Mouse (Mus musculus) urinary bladder, postnatal 4 days (tissue): ENCODE results near the gene Chaf1b.

Experiments used
- DNase-seq, 2 experiments: peaks; one replicate each; pipeline ENCODE4 v3.0.0; 2021 to 2022; ENCODE audit warnings: low spot score in 2 of 2

Gene Chaf1b

DNA sequence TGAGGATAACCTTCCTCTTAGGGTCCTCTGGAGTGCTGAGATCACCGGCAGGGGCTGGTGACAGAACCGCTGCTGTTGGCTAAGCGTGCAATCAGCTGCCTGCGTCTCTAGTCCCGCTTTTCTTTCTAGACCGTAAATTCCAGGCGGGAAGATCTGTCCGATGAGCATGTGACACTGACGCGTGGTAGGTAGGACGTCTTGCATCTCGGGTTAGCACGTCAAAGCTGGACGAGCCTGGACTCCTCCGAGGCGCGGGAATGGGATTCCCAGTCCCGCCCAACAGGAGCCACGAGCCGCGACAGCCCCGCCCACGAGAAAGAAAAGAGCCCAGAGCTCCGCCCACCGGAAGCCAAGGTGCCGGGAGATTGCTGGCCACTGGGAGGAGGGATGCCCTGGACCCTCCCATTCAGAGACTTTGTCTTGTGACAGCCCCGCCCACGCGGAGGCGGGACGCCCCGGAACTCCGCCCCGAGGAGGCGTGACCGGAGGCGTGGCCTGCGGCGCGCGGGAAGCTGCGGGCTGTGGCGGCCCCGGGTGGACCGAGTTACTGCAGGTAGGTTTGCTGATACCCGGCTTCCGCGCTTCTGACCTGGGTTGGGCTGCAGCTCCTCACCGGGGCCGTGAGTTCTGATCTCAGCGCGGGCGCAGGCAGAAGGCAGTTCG is at the start of gene Chaf1b:
TSS of gene Chaf1b (plus strand) at position 479 of the 663 bp plus-strand sequence.
- peak; percentile 95 to 98 for DNase-seq

DNA sequence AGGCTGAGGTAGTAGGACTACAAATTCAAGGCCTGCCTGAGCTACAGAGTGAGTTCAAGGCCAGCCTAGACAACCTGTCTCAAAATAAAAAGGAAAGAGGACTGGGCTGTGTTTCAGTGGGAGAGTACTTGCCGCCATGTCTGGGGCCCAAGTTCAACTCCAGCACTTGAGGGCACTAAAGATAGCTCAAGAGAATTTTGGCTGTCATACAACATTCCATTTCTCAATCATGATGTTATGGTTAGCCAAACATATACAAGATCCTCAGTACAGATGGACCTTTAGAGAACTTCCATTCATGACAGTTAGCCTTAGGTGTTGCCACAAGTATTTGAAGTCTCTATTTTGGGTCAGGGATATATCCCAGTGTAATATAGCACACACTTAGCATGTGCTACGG is 49.6 kb upstream of the Chaf1b start:
- DNase-seq = no peak

DNA sequence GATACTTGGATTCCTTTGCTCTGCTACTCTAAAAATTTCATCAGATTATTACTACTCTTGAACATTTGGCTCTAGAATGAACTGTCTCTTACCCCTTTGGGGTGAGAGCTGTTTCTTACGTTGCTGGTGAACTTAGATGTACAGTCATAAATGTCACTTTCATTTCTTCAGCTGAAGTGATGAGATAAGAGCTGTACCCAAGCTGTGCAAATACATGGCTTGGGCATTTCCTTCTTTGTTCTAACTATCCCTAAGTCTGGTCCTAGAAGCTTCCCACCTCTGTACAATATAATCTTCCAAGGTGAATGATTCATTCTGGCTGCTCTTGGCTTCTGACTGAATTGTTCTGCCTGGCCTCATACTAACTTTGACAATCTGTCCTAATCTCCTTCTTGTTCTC is 44.7 kb upstream of the Chaf1b start:
- no peak for DNase-seq

DNA sequence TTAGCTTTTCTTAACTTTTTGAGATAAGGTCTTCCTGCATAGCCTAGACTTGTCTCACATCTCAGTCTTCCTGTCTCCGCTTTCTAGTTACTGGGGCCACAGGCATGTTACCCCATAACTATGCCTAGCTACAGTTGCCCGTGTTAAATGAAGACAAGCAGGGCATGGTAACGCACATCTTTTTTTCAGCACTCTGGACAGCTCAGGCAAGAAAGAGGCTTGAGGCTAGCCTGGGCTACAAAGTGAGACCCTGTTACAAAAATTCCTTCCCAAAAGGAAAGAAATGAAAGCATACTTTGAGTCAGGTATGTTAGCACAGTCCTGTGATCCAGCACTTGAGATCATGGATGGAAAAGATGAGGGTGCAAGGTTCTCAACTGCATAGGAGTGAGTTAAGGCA is 33.2 kb upstream of the Chaf1b start:
- DNase-seq = no peak

DNA sequence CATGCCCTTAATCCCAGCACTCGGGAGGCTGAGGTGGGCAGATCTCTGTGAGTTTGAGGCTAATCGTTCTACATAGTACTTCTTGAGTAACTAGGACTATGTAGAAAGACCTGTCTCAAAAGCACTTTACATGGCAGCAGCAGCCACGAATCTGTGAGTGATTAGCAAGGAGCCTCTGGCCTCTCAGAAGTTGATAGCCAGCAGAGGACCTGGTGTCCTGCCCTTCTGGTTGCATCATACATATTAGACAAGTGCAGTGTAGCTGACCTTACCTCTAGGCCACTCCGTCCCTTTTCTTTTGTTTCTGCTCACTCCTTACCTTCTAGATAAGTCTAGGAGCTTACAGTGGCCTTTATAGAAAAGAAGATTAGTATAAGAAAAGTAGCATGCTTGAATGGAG is 23.7 kb upstream of the Chaf1b start:
- DNase-seq = no peak

DNA sequence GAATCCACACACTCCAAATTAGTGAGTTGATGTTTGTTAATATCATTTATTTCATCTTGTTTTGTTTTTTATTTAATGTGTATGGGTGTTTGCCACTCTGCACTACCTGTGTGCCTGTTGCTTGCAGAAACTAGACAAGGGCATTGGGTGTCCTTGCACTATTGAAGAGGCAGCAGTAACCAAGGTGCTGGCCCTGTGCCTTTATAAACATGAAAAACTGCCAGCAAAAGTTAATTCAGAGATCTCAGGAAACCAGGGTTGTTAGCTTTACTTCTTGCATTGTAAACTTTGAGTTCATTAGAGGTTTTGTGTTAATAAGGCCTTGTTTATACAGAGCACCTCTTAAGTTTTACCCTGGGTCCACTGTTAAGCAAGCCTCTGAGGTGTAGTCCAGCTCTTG is 23.0 kb upstream of the Chaf1b start:
- DNase-seq = no peak

DNA sequence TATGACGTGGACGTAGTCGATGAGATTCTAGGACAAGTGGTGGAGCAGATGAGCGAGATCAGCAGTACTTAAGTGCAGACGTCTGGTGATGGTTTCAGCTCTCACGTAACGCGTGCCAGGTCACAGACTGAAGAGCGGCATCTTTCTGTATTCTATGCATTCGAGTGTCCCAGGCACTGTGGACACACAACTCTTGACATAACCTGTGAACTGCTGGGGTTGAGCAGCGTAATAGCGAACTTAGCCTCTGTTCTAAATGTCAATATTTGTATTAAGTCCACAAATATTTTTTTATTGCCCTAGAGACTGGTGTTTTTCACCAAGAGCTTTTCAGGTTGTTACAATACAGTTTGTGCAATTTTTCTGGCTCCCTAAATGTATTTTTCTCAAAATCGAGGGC is 8.9 kb upstream of the Chaf1b start:
- no peak for DNase-seq

DNA sequence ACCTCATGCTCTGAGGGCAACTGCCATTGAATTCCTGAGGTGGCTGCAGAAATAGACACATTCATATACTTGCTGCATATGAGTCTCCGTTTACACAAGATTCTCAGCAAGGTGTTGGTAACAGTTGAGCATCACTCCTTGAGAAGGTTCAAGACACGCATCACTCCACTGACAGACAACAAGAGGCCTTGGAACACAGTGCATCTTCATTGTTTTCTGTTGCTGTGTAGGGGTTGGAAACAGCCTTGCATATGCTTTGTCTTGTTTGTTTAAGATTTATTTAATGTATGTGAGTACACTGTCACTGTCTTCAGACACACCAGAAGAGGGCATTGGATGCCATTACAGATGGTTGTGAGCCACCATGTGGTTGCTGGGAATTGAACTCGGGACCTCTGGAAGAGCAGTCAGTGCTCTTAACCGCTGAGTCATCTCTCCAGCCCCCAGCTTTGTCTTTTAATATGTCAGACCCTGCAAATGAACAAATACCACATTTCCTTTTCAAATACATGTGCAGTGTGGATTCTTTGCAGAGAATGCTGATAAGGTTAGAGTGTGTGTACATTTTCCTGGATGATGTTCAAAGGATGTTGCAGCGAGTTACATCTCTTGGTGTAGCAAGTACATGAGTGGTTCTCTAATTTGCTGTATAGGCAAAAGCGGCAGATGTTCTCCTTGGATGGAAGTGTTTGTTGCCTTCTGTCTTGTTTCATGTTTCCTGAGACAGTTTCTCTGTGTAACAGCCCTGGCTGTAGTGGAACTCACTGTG is 5.9 kb upstream of the Chaf1b start:
- no peak for DNase-seq

DNA sequence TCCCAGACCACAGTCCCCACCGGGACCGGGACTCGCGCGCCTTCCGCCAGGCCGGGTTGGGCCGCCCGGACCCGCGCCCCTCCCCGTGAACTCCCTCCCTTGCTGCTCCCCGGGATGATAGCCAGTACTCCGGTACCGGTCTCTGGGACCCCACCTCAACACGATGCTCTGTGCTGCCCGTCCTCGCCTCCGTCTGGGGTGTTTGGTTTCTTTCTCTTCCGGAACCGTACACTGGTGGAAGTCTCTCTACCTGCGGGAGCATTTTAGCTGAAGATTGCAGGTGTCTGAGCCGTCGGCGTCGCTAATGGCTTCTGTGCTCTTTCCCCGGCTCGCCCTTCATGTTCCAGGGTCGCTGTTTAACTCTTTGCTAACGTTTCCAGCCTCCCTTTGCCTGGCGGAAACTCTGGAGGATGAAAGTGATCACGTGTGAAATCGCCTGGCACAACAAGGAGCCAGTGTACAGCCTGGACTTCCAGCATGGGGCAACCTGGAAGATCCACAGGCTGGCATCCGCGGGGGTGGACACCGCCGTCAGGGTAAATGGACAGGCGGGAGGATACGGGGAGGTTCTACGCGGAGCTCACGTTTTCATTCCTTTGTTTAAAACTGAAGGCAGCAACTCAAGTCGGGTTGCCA is 503 bp downstream of the Chaf1b start:
- DNase-seq = no peak

DNA sequence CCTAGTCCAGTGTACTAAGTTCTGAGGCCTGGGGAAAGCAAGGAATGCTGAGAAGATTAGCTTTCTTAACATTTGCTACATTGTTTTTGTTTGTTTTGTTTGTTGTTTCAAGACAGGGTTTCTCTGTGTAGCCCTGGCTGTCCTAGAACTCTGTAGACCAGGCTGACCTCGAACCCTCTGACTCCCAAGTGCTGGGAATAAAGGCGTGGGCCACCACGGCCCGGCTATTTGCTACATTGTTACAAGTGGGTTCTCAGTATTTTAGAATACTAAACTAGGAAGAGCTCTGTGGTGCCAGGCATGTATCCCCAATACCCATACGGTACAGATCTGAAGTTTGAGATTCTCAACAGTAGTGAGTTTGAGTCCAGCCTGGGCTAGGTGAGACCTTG is 1.0 kb downstream of the Chaf1b start:
- DNase-seq = no peak

DNA sequence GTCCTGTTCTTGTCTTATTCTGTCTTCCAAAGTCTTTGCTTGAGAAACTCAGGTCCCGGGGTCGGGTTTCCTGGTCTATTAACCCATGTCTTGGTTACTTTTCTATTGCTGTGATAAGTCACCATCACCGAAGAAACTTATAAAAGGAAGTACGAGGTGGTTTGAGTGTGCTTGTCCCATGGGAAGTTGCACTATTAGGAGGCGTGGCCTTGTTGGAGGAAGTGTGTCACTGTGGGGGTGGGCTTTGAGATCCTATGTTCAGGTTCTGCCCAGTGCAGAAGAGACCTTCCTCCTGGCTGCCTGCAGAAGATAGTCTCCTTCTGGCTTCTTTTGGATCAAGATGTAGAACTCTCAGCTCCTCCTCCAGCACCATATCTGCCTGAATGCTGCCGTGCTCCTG is 4.8 kb downstream of the Chaf1b start:
- no peak for DNase-seq

DNA sequence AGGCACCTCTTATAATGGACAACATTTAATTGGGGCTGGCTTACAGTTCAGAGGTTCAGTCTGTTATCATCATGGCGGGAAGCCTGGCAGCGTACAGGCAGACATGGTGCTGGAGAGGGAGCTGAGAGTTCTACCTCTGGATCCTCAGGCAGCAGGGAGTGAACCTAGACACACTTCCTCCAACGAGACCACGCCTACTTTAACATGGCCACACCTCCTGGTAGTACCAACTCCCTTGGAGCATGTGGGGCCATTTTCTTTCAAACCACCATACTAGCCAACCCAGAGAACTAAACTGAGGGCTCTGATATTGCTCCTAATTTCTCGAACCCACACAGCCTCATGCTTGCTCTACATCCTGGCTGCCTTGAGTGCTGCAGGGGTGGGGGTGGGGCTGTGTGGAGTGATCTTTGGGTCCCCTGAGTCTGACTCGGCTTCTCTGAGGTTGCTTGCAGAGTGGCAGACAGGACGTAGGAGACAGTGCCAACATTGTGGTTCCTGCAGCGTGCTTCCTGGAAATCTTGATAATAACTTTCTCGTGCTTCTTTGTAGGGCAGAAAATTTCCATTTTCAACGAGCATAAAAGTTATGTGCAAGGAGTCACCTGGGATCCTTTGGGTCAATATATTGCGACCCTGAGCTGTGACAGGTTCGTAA is 7.4 kb downstream of the Chaf1b start:
- DNase-seq = no peak

DNA sequence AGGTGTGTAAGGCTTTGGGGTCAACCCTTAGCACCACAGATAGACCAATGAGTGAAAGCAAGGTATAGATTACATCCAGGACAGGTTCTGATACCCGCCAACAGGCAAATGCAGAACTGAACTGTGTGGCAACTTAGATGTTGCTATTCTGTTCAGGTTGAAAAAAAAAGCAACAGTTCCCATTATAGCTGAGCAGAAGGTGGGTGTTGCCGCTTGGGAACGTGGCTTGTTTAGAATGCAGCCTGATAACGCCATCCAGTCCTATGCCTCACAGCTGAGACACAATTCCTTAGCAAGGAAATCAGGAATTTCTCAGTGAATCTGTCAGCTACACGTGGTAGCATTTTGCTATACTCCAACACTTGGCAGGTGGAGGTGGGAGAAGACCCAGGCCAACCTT is 9.6 kb downstream of the Chaf1b start:
- no peak for DNase-seq

DNA sequence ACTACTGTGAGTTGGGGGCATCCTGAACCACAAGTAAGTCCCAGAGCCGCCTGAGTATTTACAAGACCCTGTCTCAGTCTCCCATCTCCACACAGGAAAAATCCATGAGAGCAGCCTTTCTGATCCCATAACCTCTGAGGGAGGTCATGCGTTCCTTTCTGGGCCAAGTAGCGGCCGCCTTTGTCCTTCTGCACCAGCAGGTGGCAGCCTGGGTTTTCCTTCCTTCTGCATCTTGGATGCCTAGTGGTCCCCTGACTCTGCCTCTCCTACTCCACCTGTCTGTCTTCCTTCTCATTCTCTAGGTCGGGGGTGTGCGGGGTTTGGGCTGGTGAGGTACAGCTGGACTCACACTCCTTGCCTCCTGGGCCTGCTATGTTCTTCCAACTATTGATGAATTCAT is 19.3 kb downstream of the Chaf1b start:
- DNase-seq = no peak

DNA sequence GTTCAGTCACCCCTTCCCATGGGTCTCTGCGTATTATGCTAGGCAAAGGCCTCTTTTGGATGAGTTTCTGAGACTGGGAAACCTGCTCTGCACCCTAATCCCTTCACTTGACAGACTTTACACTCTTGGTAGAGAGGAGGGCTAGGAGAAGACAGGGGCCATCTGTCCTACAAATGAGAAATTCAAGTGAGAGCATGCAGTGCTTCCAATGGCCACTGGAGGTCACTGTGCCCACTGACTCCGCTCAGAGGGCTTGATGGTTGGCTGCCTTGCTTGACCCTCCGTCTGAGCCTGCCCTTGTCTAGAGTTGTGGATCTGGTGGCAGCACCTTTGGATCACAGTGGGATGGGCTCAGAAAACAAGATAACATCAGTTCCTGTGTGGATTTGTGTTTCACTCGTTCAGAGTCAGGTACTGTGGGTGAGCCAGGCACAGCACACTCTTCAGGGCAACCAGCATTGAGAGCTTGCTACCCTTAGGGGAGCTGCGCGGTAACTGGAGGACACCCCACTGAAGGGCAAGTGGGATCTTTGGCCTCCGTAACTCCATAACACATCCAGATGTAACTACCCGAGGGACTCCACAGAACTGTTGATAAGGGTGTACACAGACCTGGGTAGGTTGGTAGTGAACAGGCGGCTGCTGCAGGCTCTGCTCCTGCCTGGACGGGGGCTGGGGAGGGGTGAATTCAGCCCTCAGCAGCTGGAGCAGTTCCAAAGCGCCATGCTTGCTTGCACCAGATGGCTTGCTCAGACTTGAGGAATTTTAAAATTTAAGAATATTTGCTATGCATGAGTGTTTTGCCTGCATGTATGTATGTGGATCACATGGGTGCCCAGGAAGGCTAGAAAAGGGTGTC is 22.7 kb downstream of the Chaf1b start:
- no peak for DNase-seq

DNA sequence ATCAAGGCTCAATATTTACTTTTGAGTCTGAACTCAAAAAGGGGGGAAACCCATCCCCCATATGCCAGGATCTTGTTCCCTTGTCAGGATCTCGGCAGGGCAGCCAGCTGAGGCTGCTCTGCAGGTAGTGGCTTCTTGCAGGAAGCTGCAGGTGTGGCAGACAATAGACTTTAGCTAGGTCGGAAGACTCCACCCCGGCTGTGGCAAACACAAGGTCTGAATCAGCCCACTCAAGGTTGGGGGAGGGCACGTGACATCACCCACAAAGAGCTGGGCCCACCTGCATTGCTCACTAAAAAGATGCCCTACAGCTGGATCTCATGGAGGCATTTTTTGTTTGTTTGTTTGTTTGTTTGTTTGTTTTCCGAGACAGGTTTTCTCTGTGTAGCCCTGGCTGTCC is 24.1 kb downstream of the Chaf1b start:
- DNase-seq = no peak

DNA sequence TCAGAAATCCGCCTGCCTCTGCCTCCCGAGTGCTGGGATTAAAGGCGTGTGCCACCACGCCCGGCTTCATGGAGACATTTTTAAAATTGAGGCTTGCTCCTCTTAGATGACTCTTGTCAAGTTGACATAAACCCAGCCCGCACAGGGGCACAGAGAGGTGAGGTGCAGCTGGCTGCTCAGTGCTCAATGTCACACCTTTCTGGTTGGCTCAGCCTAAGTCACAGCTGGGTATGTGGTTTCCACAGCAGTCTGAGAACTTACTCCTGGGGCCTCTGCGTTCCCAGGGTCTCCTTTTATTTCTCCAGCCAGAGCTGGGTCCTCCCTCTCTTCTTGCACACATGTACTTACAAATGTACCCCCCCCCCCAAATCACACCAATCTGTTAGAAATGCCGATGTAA is 24.5 kb downstream of the Chaf1b start:
- DNase-seq = no peak

DNA sequence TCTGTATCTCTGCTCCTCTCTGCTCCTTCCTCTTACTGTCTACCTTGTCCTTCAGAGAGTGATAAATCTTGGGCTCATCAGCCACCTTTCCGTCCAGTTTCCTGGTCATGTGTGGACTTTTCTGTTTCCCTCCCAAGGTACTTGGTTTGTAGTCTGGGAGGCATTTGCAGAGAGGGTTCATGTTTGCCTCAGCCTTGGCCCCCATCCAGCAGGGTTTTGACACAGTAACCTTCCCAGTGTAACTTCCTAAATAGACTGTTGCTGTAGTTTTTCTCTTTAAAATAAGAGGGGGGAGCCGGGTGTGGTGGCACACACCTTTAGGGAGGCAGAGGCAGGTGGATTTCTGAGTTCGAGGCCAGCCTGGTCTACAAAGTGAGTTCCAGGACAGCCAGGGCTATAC is 26.2 kb downstream of the Chaf1b start:
- DNase-seq = no peak

DNA sequence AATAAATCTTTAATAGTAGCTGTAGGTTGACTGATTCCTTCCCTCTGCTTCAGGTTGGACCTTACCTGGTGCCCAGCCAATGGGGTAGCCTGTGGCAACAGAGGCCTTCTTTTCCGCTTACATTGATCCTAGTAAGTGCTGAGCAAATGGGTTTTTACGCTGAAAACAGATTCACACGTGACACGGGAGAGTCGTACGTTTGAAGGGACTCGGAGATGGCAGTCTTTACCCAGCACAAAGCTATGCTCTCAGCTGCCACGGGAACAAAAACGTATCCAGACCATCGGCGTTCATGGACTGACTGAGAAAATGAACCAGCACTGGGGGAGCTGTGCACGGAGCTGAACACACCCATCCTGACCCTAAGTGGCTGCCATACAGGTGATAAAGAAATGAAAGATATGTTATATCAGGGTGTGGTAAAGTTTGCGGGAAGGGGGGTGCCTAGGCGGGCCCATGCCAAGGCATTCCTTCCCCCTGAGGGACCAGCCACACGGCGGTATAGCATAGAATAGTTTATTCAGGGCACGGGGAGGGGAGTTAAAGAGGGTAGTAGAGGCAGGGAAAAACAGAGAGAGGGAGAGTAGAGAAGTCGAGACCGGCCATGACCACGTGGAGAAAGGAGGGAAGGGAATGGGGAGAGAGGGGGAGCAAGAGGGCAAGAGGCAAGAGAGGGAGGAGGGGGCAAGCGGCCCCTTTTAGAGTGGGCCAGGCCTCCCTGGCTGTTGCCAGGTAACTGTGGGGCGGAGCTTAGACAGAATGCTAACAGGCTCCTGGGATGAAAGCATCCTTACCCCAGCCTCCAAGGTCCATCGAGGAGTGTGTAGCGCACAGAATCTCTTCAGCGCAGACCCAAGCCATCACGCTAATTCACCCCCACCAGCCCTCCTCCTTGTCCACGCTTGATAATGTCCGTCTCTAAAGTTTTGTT is 27.3 kb downstream of the Chaf1b start:
- DNase-seq = no peak

DNA sequence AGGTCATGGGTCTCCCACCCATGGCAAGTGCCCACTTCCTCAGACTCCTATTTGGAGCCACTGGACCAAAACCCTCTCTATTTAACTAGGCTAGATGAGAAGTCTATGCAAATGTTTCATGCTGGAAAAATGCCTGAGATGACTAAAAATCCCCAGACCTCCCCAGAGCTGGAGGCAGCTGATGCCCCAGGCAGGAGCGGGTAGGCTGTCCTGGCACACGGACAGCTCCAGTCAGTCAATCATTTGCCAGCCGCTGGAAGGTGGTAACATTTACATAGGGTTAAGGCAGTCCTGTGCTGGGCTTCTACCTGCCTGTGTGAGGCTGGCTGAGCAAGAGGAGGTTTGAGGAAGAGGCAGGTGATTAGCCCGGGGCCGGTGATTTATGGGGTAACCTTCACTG is 28.5 kb downstream of the Chaf1b start:
- DNase-seq = no peak

DNA sequence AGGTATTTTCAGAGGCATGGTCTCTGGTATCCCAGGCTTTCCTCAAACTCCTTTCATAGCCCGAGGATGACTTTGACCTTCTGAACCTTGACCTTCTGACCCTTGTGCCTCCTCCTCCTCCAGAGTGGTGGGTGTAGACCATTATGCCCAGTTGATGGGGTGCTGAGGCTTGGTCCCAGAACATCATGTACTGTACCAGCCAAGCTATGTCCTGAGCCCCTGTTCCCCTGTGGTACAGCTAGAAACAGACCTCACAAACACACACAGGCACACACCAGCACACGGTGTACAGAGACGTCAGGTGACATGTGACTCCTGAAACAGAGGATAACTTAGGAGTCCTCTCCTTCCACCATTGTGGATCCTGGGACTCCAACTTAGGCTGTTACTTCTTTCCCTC is 29.1 kb downstream of the Chaf1b start:
- DNase-seq = no peak
